In the genomic region with DNA sequence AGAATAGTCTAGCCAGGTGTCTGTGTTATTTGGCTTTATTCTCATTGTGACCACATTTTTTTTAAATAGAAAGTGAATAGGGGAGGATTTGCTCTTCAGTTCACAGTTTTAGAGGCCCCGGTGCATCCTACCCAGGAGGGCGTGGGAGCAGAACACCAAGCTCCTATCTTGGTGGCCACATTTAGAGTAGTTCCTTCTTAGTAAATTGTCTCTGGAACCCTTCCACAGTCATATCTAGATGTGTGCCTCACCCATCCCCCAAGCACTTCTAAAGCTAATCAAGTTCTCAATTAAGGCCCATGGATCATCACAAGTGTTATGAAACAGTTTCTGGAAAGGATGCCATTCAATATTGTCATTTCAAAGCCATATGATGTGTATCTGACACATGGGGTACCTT, we compare ENCODE assay signal across 13 mouse cellular contexts.
"Had no signal": no experiment of that assay in that cellular context is flagged by ENCODE, and none has a peak within 500 bp of the region (broad histone marks: within the 10 kb centered on the region; RNA-seq: fewer than 3 reads in every experiment).

No protein-coding gene starts in this region.

- DNase-seq: kidney, adult 8-10 months; kidney, postnatal 25 days; lung, adult 2 months; lung, postnatal 36 days; right cerebral cortex, adult 18-20 months; thymus, postnatal 14 days had no signal

- H3K27ac ChIP-seq: left cerebral cortex, adult 2 months; limb, embryonic 10.5 days; midbrain, embryonic 12.5 days; stomach, postnatal 0 days had no signal

- H3K4me2 ChIP-seq: midbrain, embryonic 12.5 days had no signal

- H3K4me3 ChIP-seq: left cerebral cortex, adult 2 months; limb, embryonic 10.5 days; midbrain, embryonic 12.5 days had no signal

- H3K36me3 ChIP-seq: limb, embryonic 10.5 days had no signal

- H3K9me3 ChIP-seq: limb, embryonic 10.5 days; midbrain, embryonic 12.5 days had no signal

- ATAC-seq: intestine, postnatal 0 days; lung, postnatal 0 days; midbrain, embryonic 16.5 days had no signal

- H3K9ac ChIP-seq: midbrain, embryonic 12.5 days had no signal
